Mouse (Mus musculus) skeletal muscle tissue, adult 2 months (tissue): Measurements from ENCODE around the gene Dpf2.
A peak's percentile ranks its signal among the peaks of the same experiment; 100 is the strongest.

Experiments
- DNase-seq: peaks from one replicate; pipeline ENCODE4 v3.0.0-alpha.2; 2012; ENCODE audit warnings: low read depth, low spot score

The Dpf2 gene

DNA sequence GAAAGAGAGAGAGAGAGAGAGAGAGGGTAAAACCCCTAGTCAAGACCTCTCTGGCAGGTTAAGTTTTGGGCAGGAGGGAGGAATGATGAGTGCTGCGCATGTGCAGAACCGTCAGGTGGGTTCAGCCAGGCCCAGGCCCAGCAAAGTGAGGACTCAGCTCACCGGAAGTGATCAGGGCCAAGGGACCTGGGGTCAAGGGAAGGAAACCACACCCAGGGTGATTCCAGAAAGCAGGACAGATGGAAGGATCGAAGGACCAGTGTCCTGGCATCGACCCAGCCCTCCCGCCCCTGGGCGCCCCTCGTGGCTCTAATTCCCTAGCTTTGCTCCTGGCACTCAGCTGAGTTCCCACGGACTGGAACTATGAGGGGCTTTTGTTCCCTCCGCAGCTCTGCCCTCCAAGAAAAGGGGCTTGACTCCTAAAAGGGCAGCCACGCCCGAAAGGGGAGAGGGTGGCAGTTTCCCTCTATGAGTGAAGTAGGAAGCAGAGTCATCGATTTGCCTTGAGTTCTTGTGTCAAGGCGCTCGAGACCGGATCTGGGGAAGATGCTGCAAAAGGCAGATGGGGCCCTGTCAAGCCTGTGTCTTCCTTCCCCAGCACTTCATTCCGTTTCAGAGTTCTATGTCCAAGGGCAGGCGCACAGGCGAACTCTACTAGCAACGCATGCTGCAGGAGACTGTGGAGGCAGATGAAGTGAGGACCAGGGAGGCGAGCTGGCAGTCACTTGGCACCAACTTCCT is 24.5 kb upstream of the Dpf2 start:
- DNase-seq = no peak

- no peak for DNase-seq
Measured at GRCm38 (mm10) chr19:5935691-5936090, 22.9 kb upstream of the Dpf2 start.

- no peak for DNase-seq
Measured at GRCm38 (mm10) chr19:5935266-5935665, 22.5 kb upstream of the Dpf2 start.

- no peak for DNase-seq
Measured at GRCm38 (mm10) chr19:5929634-5930596, 17.1 kb upstream of the Dpf2 start.

- no peak for DNase-seq
Measured at GRCm38 (mm10) chr19:5928546-5928945, 15.7 kb upstream of the Dpf2 start.

- peak; percentile 76 for DNase-seq
Measured at GRCm38 (mm10) chr19:5928104-5928503, 15.3 kb upstream of the Dpf2 start.

- no peak for DNase-seq
Measured at GRCm38 (mm10) chr19:5927532-5927931, 14.7 kb upstream of the Dpf2 start.

- DNase-seq = no peak
Measured at GRCm38 (mm10) chr19:5927026-5927425, 14.2 kb upstream of the Dpf2 start.

- DNase-seq = no peak
Measured at GRCm38 (mm10) chr19:5925311-5925855, 12.6 kb upstream of the Dpf2 start.

- peak; percentile 96 for DNase-seq
Measured at GRCm38 (mm10) chr19:5924713-5925093, 11.9 kb upstream of the Dpf2 start, which contains the start of gene Cdc42ep2. Gene Cdc42ep2, minus strand, starts transcription at chr19:5924816.

DNA sequence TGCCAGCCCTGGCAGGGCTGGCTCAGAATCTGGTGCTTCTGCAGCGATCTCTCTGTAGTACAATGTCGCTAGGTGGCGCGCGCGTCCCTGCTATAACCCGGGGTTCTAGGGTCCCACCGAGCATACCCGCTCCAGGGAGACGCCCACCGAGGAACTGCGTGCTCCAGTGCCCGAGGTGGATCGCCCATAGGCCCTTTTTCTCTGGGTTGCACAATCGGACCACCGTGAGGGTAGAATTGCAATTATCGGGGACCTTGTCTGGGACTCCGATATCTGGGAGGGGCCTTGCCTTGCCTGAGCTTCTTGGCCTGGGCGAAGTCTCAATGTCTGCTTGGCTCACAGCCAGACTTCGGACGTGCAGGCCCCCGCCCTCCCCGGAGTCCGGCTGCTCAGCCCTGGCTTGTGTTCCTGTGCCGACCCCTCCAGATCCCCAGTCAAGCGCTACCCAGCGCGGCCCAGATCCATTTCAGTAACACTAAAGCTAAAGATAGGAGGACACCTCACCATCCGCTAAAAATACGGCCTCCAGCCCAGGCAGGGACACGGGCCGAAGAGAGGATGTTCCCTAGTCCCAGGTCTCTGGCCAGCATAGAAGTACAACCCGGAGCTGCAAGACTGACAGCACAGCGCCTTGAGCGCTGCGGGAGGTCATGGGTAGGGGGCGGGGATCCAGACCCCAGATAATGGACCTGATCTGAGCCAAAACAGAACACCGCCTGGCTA is 11.3 kb upstream of the Dpf2 start:
- DNase-seq = peak; percentile 90

DNA sequence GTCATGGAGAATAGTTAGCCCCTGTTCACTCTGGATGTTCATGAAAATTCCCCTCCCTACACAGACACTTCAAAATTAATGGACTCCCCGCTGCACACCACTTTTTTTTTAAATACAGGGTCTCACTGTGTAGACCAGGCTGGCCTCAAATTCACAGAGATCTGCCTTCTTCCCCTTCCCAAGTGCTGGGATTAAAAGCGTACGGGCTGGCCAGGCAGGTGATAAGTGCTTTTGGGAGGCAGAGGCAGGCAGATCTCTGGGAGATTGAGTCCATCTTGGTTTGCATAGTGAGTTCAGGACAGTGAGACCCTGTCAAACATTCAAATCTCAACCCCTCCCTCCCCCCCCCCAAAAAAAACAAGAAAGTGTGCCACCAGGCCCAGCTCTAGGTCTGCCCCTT is 10.2 kb upstream of the Dpf2 start:
- DNase-seq = no peak

DNA sequence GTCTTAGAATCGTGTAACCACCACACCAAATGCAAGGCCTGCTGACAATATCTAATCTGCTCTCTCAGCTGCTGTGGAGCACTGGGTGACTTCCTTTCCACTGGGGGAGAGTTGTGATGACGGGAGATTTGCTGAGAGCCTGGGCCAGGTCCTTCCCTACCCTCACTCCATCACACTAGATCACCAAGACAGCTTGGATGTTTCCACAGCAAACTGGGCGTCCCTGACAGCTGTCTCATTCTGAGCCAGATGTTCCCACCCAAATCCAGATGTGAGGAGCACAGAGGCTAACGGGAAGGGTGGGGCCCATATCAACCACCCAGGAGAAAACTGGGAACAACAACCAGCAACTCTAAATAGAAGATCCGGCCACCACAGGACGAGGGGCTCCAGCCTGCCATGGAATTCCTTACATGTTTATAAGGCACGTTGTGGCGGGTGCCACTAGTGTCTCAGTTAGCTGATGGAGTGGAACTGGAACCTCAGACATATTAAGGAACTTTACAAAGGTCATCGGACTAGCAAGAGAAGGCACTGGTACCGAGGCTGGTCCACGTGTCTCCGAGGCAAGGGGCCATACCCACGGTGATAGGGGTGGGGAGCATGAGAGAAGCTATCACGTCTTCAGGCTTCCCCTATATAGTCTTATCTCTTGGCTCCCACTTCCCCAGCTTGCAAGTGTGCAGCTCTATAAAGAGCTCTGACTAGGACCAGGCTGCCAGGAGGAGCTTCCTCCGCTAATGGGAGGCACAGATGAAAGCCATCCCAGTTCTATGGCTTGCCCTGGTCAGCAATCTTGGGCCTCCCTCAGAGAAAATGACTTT is 9.5 kb upstream of the Dpf2 start:
- DNase-seq = peak; percentile 76

- DNase-seq = no peak
Measured at GRCm38 (mm10) chr19:5921715-5922114, 8.9 kb upstream of the Dpf2 start.

- peak; percentile 100 for DNase-seq
Measured at GRCm38 (mm10) chr19:5912103-5913006, 455 bp downstream of the Dpf2 start.

DNA sequence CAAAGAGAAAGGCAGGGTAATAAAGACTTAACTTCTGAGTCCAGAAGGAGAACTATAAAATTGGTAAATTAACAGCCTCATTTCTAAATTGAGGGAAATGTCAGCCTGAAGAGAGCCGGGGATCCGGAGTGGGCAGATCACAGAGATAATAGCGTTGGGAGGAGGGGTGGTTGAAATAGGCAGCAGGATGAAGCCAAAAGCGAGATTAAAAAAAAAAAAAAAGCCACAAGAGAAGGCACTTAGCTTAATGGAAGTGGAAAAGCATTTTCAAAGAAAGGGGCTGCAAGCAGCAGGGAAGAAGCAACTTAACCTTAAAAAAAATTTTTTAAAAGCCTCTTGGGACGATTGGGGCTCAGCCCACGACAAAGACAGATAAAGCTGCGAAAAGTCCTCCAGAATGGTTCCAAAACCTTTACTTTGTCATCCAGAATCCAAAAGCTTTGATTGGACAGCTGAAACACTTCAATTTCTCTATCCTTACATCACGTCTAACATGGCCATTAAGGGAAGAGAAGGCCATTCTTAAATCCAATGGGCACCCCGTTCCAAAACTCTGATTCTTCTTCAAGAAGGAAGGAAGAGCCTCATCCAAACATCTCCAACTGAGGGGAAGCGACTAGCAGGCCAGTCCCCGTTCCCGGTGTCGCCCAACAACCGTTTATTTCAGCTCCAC is 1.2 kb downstream of the Dpf2 start:
- DNase-seq = no peak

GRCm38 (mm10) chr19:5910221-5910620 is 2.6 kb downstream of the Dpf2 start:
- no peak for DNase-seq

DNA sequence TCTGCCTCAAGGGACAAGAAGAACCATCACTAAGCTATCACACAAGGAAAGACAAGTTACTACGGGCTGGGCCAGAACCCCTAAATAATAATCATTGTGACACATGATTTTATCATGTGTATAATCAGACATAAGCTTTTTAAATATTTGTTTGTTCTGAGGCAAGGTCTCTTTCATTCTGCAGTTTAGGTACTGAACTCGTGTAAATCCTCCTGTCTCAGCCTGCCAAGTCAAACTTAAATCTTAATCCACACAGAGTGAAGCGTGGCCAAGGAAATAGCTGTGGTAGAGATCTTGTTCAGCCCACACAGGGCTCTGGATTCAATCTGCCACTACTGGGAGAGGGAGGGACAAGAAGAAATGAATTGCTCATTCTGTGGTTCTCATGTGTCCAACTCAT is 5.5 kb downstream of the Dpf2 start:
- DNase-seq = no peak

- DNase-seq = peak; percentile 83
Measured at GRCm38 (mm10) chr19:5894002-5894678, 18.7 kb downstream of the Dpf2 start, which contains the start of gene Tigd3. Gene Tigd3, minus strand, starts transcription at chr19:5894149.
